Mouse (Mus musculus) left cerebral cortex, adult 2 months (tissue): ENCODE measurements around the gene Pfkfb4. TPM values are rescaled to one million over a fixed set of nuclear protein-coding genes. Genes with fewer than 3 reads are reported as not detected.

Experiments used
- DNase-seq, 2 experiments: peaks; one replicate each; pipeline ENCODE4 v3.0.0; 2021 to 2022; ENCODE audit warnings: low spot score in 2 of 2, mixed read lengths in 1 of 2; ENCODE audit errors: extremely low spot score in 1 of 2
- H3K27ac ChIP-seq: fragments of 200-600 bp; 2 replicates; pipeline ENCODE4 v1.8.1; 2022
- H3K4me3 ChIP-seq: fragments of 200-600 bp; 2 replicates; pipeline ENCODE4 v1.8.1; 2022
- CTCF ChIP-seq: fragments of 200-600 bp; IDR thresholded peaks from 2 replicates; pipeline ENCODE4 v1.8.1; 2022; ENCODE audit warnings: antibody characterized with exemption, mild to moderate bottlenecking, moderate library complexity
- intact Hi-C: fragments of 180-260 bp; cut with DNase I; formaldehyde crosslinking; loops from one replicate; pipeline ENCODE4 v1.15.1; 2025
- total RNA-seq, 2 experiments: library from RNA; stranded (reverse); gene quantifications; 2 replicates each; pipeline ENCODE4 v1.2.3; 2021

The Pfkfb4 gene
- total RNA-seq, 2 experiments from 2014 or later: 15.8 to 17.7 TPM

- intact Hi-C loops: no loop called here
- TF ChIP-seq CTCF: no peak
- peak overlapping the region; percentile 84 for H3K27ac ChIP-seq
- no peak for DNase-seq
- peak overlapping the region; percentile 58 for H3K4me3 ChIP-seq
Measured at GRCm38 (mm10) chr9:109038901-109039364, 47.4 kb downstream of the Pfkfb4 start.

DNA sequence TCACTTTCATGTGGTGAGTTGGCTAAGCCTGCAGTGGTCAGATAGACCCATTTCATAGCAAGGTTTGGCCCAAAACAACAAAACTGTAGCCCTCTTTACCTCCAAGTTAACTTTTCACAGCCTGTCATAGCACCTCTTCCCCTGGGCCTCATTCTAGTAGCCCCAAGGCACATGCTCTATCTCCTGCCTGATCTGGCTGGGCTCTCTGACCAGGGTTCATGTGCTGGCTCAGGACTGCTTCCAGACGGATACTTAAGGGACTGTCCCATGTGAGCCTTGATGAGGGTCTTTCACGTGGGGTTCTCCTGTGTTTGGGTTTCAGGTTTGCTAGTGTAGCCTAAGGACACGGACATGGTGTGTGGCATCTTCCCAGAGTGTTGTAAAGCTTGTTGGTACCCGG lies 48.1 kb downstream of the Pfkfb4 start:
- Histone ChIP-seq H3K27ac (no peak overlapping the region), H3K4me3 (no peak overlapping the region)
- intact Hi-C loops: no loop called here
- TF ChIP-seq CTCF: no peak
- DNase-seq: no peak

DNA sequence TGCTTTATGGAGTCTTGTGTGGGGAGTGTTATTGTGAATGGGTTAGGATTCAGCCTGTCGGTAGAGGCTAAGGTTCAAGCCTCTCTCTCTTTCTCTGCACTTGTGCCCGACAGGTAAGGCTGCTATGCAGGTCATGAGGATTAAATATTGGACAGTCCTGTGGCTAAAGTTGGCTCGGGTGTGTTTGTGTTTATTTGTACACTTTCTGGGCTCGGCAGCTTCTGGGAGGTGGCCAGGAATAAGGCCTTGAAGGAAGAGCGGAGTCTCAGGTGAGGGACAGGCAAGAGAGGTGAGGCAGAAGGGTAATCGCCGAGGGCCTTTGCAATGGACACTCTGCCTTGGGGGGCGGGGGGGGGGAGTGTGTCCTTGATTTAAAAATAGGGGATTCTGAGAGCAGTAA lies 48.6 kb downstream of the Pfkfb4 start:
- no peak for TF ChIP-seq CTCF
- H3K4me3 ChIP-seq: no peak overlapping the region
- no peak for DNase-seq
- H3K27ac ChIP-seq: no peak overlapping the region
- intact Hi-C loops: no loop called here

DNA sequence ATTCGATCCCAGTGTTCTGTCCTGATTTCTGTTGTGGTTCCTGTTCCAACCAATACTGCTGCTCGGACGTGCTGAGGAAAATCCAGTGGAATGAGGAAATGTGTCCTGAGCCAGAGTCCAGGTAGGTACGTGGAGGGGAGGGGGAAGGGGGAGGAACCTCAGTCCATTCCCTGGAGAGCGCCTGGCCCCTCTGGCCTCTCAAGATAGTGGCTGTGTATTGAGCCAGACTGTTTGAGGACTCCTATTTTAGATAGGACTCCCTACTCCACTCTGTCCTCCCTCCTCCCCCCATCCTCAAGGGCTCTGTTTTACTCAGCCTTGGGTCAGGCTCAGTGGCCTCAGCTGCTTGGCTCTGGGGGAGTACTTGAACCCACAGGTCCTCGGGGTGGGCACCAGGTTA lies 49.3 kb downstream of the Pfkfb4 start:
- Histone ChIP-seq H3K4me3 (no peak overlapping the region), H3K27ac (no peak overlapping the region)
- no peak for DNase-seq
- TF ChIP-seq CTCF: no peak
- intact Hi-C loops: no loop called here

DNA sequence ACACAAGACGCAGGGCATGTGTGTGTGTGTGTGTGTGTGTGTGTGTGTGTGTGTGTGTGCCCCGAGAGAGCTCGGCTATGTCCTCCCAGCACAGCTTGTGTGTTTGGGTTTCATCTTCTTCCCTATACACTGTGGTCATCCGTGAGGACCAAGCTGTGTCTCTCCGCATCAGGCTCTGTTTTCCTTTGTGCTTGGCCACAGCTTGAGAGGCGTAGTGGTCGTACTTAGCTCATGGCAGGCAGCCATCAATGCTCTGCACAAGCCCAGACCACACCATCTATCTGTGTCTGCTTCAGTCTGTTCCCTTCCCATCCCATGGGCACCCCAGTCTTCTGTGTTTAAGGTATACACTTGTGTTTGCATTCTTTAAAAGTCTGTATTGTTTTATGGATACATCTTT lies 49.8 kb downstream of the Pfkfb4 start:
- TF ChIP-seq CTCF: no peak
- DNase-seq: no peak
- Histone ChIP-seq H3K4me3 (no peak overlapping the region), H3K27ac (no peak overlapping the region)
- intact Hi-C loops: no loop called here

DNA sequence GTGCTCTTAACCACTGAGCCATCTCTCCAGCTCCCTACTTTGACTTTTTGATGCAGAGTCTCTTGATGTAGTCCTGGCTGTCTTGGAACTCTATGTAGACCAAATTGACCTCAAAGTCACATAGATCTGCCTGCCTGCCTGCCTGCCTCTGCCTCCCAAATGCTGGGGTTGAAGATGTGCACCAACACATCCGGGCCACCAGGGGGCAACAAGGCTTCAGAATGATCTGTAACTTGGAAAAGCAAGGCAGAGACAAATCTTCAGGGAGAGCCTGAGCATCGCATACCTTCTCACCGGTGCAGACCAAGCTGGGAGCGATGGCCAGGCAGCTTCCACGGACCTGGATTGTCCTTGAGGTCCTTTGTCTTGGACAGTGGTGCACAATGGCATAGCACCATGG lies 54.7 kb downstream of the Pfkfb4 start:
- Histone ChIP-seq H3K27ac (no peak overlapping the region), H3K4me3 (no peak overlapping the region)
- intact Hi-C loops: no loop called here
- TF ChIP-seq CTCF: peak; percentile 67
- DNase-seq: peak in 1 of 2 experiments; percentile 35

DNA sequence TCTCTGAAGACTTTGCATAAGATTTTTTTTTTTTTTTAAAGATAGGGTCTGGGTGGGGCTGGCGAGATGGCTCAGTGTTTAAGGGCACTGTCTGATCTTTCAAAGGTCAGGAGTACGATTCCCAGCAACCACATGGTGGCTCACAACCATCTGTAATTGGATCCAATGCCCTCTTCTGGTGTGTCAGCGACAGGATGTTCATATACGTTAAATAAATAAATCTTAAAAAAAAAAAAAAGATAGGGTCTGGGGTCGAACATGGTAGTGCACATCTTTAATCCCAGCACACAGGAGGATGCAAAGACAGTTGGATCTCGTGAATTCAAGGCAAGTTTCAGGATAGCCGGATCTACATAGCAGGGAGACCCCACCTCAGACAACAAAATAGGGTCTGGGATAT lies 57.7 kb downstream of the Pfkfb4 start:
- no peak overlapping the region for H3K4me3 ChIP-seq
- TF ChIP-seq CTCF: no peak
- intact Hi-C loops: no loop called here

DNA sequence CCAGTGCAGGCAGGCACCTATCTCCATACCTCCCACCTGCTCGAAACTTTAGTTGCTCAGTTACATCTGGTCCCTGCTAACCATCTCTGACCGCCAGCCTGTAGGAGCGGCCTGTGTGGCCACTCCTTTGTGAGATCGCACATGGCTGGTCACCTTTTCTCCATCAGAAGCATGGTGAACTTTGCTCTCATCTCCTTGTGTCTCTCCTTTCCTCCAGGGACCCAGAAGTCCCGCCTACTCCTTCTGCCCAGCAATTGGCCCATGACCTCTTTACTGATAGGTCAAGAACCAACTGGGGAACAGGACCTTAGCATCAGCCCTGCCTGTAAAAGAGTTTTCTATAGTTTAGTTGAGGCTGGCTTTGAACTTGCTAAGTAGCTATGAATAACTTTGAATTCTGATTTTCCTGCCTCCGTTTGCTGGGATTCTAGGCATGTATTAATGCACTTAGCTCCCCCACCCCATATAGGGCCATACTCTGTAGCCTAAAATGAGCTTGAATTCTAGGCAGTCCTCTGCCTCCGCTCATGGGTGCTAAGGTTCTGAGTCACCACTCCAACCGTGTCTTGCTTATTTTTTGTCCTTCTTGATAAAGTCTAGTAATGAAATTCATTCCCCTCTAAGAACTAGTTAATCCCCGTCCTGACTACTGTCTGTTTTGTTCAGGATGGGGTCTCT lies 58.6 kb downstream of the Pfkfb4 start:
- no peak overlapping the region for H3K27ac ChIP-seq
- intact Hi-C loops: no loop called here
- no peak overlapping the region for H3K4me3 ChIP-seq
- TF ChIP-seq CTCF: no peak
- DNase-seq: peak in 1 of 2 experiments; percentile 8

More for the DNA sequence above, 57.7 kb downstream of the Pfkfb4 start:
- H3K27ac ChIP-seq: no peak overlapping the region
- no peak for DNase-seq

- no peak for DNase-seq
- intact Hi-C loops: no loop called here
- no peak overlapping the region for H3K4me3 ChIP-seq
- TF ChIP-seq CTCF: no peak
- no peak overlapping the region for H3K27ac ChIP-seq
Measured at GRCm38 (mm10) chr9:109050674-109050997, 59.1 kb downstream of the Pfkfb4 start.

- Histone ChIP-seq H3K27ac (no peak overlapping the region), H3K4me3 (no peak overlapping the region)
- no peak for TF ChIP-seq CTCF
- DNase-seq: peak in 1 of 2 experiments; percentile 6
- intact Hi-C loops: no loop called here
Measured at GRCm38 (mm10) chr9:109051011-109051501, 59.5 kb downstream of the Pfkfb4 start.

DNA sequence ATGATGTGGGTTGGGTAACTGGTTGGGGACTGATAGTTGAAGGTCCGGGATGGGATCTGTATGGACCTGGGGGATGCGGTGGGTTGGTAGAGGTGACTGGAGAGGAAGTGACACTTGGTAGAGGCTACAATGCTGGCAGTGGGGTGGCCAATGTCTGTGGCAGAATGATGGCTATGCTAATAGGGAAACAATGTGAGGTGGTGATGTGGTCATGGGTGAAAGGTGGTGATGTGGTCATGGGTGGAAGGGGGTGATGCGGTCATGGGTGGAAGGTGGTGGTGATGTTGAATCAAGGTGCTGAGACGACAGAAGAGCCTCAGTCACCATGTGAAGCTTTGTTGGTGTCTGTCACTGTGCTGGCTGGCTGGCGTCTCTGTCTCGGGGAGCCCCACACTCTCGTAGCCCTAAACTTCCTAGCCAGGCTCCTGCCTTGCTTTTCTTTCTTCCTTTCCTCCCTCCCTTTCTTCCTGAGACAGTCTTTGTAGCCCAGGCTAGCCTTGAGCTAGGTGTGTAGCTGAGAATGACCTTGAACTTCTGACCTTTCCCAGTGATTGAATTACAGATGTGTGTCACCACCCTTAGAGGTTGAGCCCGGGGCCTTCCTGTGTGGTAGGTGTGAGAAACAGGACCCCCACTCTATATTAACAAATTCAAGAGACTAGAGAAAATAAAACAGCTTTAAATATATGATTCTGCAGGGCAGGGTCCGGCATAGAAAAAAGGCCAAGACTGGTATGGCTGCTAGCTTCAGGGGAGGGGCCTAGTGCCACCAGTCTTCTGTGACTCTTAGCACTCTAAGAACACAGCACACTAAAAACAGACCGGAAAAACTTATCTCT lies 60.3 kb downstream of the Pfkfb4 start:
- H3K27ac ChIP-seq: no peak overlapping the region
- intact Hi-C loops: no loop called here
- no peak overlapping the region for H3K4me3 ChIP-seq
- no peak for TF ChIP-seq CTCF
- DNase-seq: peak in 1 of 2 experiments; percentile 6

GRCm38 (mm10) chr9:109052490-109053260 lies 61.1 kb downstream of the Pfkfb4 start:
- Histone ChIP-seq H3K4me3 (no peak overlapping the region), H3K27ac (no peak overlapping the region)
- no peak for TF ChIP-seq CTCF
- intact Hi-C loops: no loop called here
- peak in 1 of 2 experiments; percentile 7 for DNase-seq
